In the genomic region with DNA sequence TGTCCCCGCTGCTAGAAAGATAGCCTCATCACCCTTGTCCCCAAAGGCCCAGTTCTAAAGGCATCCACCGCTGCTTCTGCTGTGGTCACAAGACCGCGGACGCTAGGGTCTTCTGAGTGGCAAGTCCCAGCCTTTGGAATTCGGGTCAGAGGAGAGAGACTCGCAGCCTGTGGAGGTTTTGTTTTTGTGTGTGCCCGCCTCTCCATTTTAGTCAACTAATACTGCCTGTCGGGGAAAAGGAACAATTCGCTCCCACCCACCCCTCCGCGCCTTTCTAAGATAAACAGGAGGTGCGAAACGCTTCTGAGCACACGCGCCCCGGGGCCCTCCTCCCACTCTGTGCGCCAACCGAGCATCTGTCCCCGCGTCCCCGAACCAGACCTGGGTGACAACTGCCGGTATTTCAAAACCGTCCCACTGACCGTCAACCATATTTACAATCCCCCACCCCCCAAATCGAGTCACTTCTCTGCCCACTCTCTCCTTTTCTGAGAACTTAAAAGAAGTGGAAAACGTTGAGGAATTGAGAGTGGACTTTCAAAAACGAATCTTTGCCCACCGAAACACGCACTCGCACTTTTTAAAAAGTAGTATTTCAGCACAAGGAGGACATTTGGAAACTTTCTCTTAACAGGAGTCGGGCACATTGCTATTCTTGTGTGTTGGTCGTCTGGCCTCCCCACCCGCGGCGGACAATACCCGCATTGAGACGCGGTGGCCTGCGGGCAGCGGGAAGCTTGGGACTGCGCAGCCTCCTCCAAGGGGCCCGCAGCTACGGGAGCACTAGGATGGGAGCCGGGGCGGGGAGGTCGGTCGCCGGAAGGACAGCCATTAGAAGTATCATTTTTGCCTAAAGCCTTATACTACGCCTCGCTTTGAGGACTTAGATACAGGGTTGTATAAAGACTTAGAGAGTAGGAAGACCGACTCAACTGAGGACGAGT, we compare ENCODE assay signal across 8 mouse cellular contexts. TPM values are rescaled to one million over a fixed set of nuclear protein-coding genes. Genes with fewer than 3 reads are reported as not detected.
DNase-seq lines count a peak whose midpoint lies in the region; ATAC-seq and TF ChIP-seq lines count a peak whose summit lies in the region.

No protein-coding gene starts in this region.

- H3K27me3 ChIP-seq in lung, embryonic 14.5 days (ENCODE audit: insufficient read depth, low read length) = peaks cover 100% of the 10 kb centered on the region
- H3K27me3 ChIP-seq in embryonic facial prominence, embryonic 15.5 days = peaks cover 94% of the 10 kb centered on the region
- H3K27me3 ChIP-seq in limb, embryonic 11.5 days (ENCODE audit: control insufficient read depth, insufficient read depth, low read length) = peaks cover 74% of the 10 kb centered on the region

- peak overlapping the region; percentile 34; the same call in 1 of the 2 replicates for H3K9ac ChIP-seq in lung, embryonic 14.5 days
- no peak overlapping the region for H3K9ac ChIP-seq in embryonic facial prominence, embryonic 15.5 days
- no peak overlapping the region for H3K9ac ChIP-seq in limb, embryonic 11.5 days (ENCODE audit: low read length)

- H3K4me3 ChIP-seq in lung, embryonic 14.5 days (ENCODE audit: low read depth, low read length) = peak overlapping the region; percentile 31
- peak overlapping the region; percentile 37 for H3K4me3 ChIP-seq in embryonic facial prominence, embryonic 15.5 days (replicated peaks)
- H3K4me3 ChIP-seq in limb, embryonic 11.5 days (ENCODE audit: low read depth, low read length) = no peak overlapping the region

- no peaks in the 10 kb centered on the region for H3K36me3 ChIP-seq in lung, embryonic 14.5 days (ENCODE audit: insufficient read depth)
- no peaks in the 10 kb centered on the region for H3K36me3 ChIP-seq in embryonic facial prominence, embryonic 15.5 days
- H3K36me3 ChIP-seq in limb, embryonic 11.5 days (ENCODE audit: control insufficient read depth, insufficient read depth, low read length) = no peaks in the 10 kb centered on the region

- ATAC-seq in lung, embryonic 14.5 days (ENCODE audit: insufficient read depth) = peak; percentile 8; the same call in 1 of the 2 replicates
- no peak for ATAC-seq in embryonic facial prominence, embryonic 15.5 days (ENCODE audit: insufficient number of reproducible peaks, low FRiP score, low TSS enrichment, low read depth)
- no peak for ATAC-seq in limb, embryonic 11.5 days (ENCODE audit: insufficient number of reproducible peaks, low FRiP score, low TSS enrichment, low read depth)

- no peak for TF ChIP-seq CTCF in lung, embryonic 14.5 days (IDR thresholded peaks at IDR 0.05; ENCODE audit: low read depth)

- no peak overlapping the region for H3K27ac ChIP-seq in lung, embryonic 14.5 days (ENCODE audit: low read depth)
- no peak overlapping the region for H3K27ac ChIP-seq in embryonic facial prominence, embryonic 15.5 days (replicated peaks)
- no peak overlapping the region for H3K27ac ChIP-seq in limb, embryonic 11.5 days (replicated peaks; ENCODE audit: low read depth, low read length)

- H3K4me1 ChIP-seq in lung, embryonic 14.5 days (ENCODE audit: insufficient read depth) = no peaks in the 10 kb centered on the region
- peaks cover 19% of the 10 kb centered on the region for H3K4me1 ChIP-seq in embryonic facial prominence, embryonic 15.5 days
- peaks cover 5% of the 10 kb centered on the region; the same call in 1 of the 2 replicates for H3K4me1 ChIP-seq in limb, embryonic 11.5 days (ENCODE audit: control insufficient read depth, insufficient read depth, low read length)

- DNase-seq in lung, embryonic 14.5 days = peak; percentile 34
- no peak for DNase-seq in lung, postnatal 36 days
- DNase-seq in limb, embryonic 11.5 days (ENCODE audit: low spot score) = peak; percentile 72
- DNase-seq in retina, embryonic 14.5 days (ENCODE audit: low spot score) = peak; percentile 73
- DNase-seq in gastrocnemius, postnatal 36 days = no peak
- DNase-seq in layer of hippocampus, adult 9-11 months = no peak
- no peak for DNase-seq in yolk sac, embryonic 10.5 days (ENCODE audit: low spot score)

- intact Hi-C loops in gastrocnemius, postnatal 36 days (cut with DNase I) = no loop called here

- H3K4me2 ChIP-seq in lung, embryonic 14.5 days = peak overlapping the region; percentile 50
- H3K4me2 ChIP-seq in embryonic facial prominence, embryonic 15.5 days (replicated peaks) = peak overlapping the region; percentile 48
- no peak overlapping the region for H3K4me2 ChIP-seq in limb, embryonic 11.5 days (ENCODE audit: low read depth, severe bottlenecking)

- H3K9me3 ChIP-seq in lung, embryonic 14.5 days (ENCODE audit: low read depth, low read length) = no peaks in the 10 kb centered on the region
- H3K9me3 ChIP-seq in embryonic facial prominence, embryonic 15.5 days (replicated peaks) = no peaks in the 10 kb centered on the region
- H3K9me3 ChIP-seq in limb, embryonic 11.5 days (ENCODE audit: control insufficient read depth, low read length) = no peaks in the 10 kb centered on the region

- 1% methylated on average over 53 of the region's 53 CpGs for WGBS in lung, embryonic 14.5 days
- WGBS in embryonic facial prominence, embryonic 15.5 days = 2% methylated on average over 53 of the region's 53 CpGs
- WGBS in limb, embryonic 11.5 days = under 1% methylated on average over 53 of the region's 53 CpGs

RNA-seq across cellular contexts. Expression of gene Sox2, which starts 12.8 kb away (rescaled TPM):
- 4.0 and 5.0 TPM in 2 replicates for polyA plus RNA-seq in lung, embryonic 14.5 days (2014; fragmentation: Nextera tagmentation; extraction: Ambion mirVana)
- 6.5 and 7.4 TPM in 2 replicates for polyA plus RNA-seq in embryonic facial prominence, embryonic 15.5 days (2015; fragmentation: Nextera tagmentation; extraction: Ambion mirVana)
- 0.13 and 0.17 TPM in 2 replicates for polyA plus RNA-seq in limb, embryonic 11.5 days (2014; fragmentation: Nextera tagmentation; extraction: Ambion mirVana)
- total RNA-seq in gastrocnemius, postnatal 36 days (2021) = not detected

Comparison
In these comparisons a context has a peak if more than half of its experiments do, and no peak if none do; other contexts are left out.
1. DNase-seq: peak in lung, embryonic 14.5 days (single experiment), limb, embryonic 11.5 days (single experiment) and retina, embryonic 14.5 days (single experiment); none in lung, postnatal 36 days (single experiment), gastrocnemius, postnatal 36 days (0 of 2), layer of hippocampus, adult 9-11 months (single experiment) and yolk sac, embryonic 10.5 days (single experiment).